ENCODE assay signal across 23 mouse cellular contexts in genomic region chr7:100534216-100534615, GRCm38 (mm10). TPM values are rescaled to one million over a fixed set of nuclear protein-coding genes. Genes with fewer than 3 reads are reported as not detected.
DNase-seq lines count a peak whose midpoint lies in the region.
"Had no signal": no experiment of that assay in that cellular context is flagged by ENCODE, and none has a peak within 500 bp of the region (broad histone marks: within the 10 kb centered on the region; RNA-seq: fewer than 3 reads in every experiment).

No protein-coding gene starts in this region.

- no peak overlapping the region for H3K4me3 ChIP-seq in macrophage (ENCODE audit: inconsistent target)
- H3K4me3 ChIP-seq: embryonic facial prominence, embryonic 12.5 days; embryonic facial prominence, embryonic 15.5 days; gastrocnemius, adult 2 months; hindbrain, embryonic 10.5 days; hindbrain, embryonic 13.5 days; intestine, embryonic 15.5 days had no signal

- H3K36me3 ChIP-seq in macrophage (ENCODE audit: inconsistent target), result peaks cover 6% of the 10 kb centered on the region

- H3K79me2 ChIP-seq in macrophage (ENCODE audit: inconsistent target), result peaks cover 31% of the 10 kb centered on the region

- intact Hi-C loops in heart, postnatal 14 days (cut with DNase I), result no loop called here

- DNase-seq in heart, adult 11 months, result peak; percentile 86
- no peak for DNase-seq in heart, postnatal 14 days
- peak; percentile 25 for DNase-seq in 416B (ENCODE audit: low read depth)
- peak; percentile 80 for DNase-seq in MEL-GATA-1-ER (ENCODE audit: extremely low read depth, low read depth)
- no peak for DNase-seq in gastrocnemius, postnatal 10 days
- DNase-seq in layer of hippocampus, postnatal 25 days (ENCODE audit: extremely low spot score in 1 of 2, low spot score in 1 of 2), result no peak
- DNase-seq: adrenal gland, postnatal 10 days; adrenal gland, postnatal 36 days; B cell, adult 2 months; cerebellum, adult 18-20 months; cerebellum, adult 9-10 months; cerebellum, postnatal 25 days; forebrain, postnatal 0 days; gastrocnemius, adult 2 months; gastrocnemius, postnatal 25 days; heart, postnatal 36 days had no signal

- 0% methylated on average over 1 of the region's 3 CpGs for WGBS in macrophage (ENCODE audit: missing documents)

- H3K27ac ChIP-seq in macrophage, result peak overlapping the region; percentile 71
- H3K27ac ChIP-seq: embryonic facial prominence, embryonic 12.5 days; embryonic facial prominence, embryonic 15.5 days; gastrocnemius, adult 2 months; hindbrain, embryonic 10.5 days; hindbrain, embryonic 13.5 days; intestine, embryonic 15.5 days had no signal

RNA-seq across cellular contexts. Expression of gene Coa4, which starts 2.7 kb away (rescaled TPM):
- 10 to 100 TPM; 13.0 to 13.3 TPM for total RNA-seq in heart, postnatal 14 days (2021)
- 10 to 100 TPM in 9 of 26 experiments, 1 to 10 TPM in 17; 1.2 to 24.0 (median 5.3) TPM for total RNA-seq in macrophage (2018; cell fraction: chromatin; rRNA removed)
- 10 to 100 TPM; 13.0 to 43.0 (median 34.9) TPM for total RNA-seq in macrophage (2018; cell fraction: cytosol; rRNA removed)
- 10 to 100 TPM in 7 of 26 experiments, 1 to 10 TPM in 19; 1.4 to 23.3 (median 6.9) TPM for total RNA-seq in macrophage (2018; cell fraction: nucleus; rRNA removed)
- 33.7 to 48.0 TPM (median 34.1 TPM) in 3 replicates for polyA plus RNA-seq in macrophage (2018)
- 1 to 10 TPM; 8.2 to 8.9 TPM for total RNA-seq in gastrocnemius, postnatal 10 days (2021)
- total RNA-seq in layer of hippocampus, postnatal 25 days (2021), result 10 to 100 TPM in 1 of 2 experiments, 1 to 10 TPM in 1; 9.2 to 10.0 TPM

RNA-seq across cellular contexts. Expression of gene Dnajb13, which starts 19.5 kb away (rescaled TPM):
- total RNA-seq in heart, postnatal 14 days (2021), result not detected
- 1 to 10 TPM in 12 of 26 experiments, under 1 TPM in 11, not detected in 3; 0.33 to 2.9 (median 1.1) TPM for total RNA-seq in macrophage (2018; cell fraction: chromatin; rRNA removed)
- total RNA-seq in macrophage (2018; cell fraction: cytosol; rRNA removed), result 1 to 10 TPM in 21 of 26 experiments, under 1 TPM in 5; 0.59 to 2.8 (median 1.4) TPM
- 1 to 10 TPM in 11 of 26 experiments, under 1 TPM in 13, not detected in 2; 0.24 to 4.2 (median 0.93) TPM for total RNA-seq in macrophage (2018; cell fraction: nucleus; rRNA removed)
- polyA plus RNA-seq in macrophage (2018), result 0.88 to 2.8 TPM (median 2.0 TPM) in 3 replicates
- total RNA-seq in gastrocnemius, postnatal 10 days (2021), result not detected
- under 1 TPM; 0.35 to 0.81 TPM for total RNA-seq in layer of hippocampus, postnatal 25 days (2021)
- total RNA-seq: gastrocnemius, adult 2 months; gastrocnemius, postnatal 25 days; heart, postnatal 36 days had no signal
- polyA plus RNA-seq: heart, embryonic 14.5 days had no signal

RNA-seq across cellular contexts. Expression of gene Ucp2, which starts 41.1 kb away (rescaled TPM):
- total RNA-seq in heart, postnatal 14 days (2021), result 100 to 1,000 TPM; 781 to 850 TPM
- 100 to 1,000 TPM in 12 of 26 experiments, 10 to 100 TPM in 14; 11.5 to 444 (median 80.1) TPM for total RNA-seq in macrophage (2018; cell fraction: chromatin; rRNA removed)
- 1,000 to 10,000 TPM in 4 of 26 experiments, 100 to 1,000 TPM in 22; 386 to 1,183 (median 657) TPM for total RNA-seq in macrophage (2018; cell fraction: cytosol; rRNA removed)
- 100 to 1,000 TPM in 24 of 26 experiments, 10 to 100 TPM in 2; 72.3 to 437 (median 188) TPM for total RNA-seq in macrophage (2018; cell fraction: nucleus; rRNA removed)
- polyA plus RNA-seq in macrophage (2018), result 934 to 1,261 TPM (median 1,117 TPM) in 3 replicates
- total RNA-seq in gastrocnemius, postnatal 10 days (2021), result 100 to 1,000 TPM; 133 to 155 TPM
- 10 to 100 TPM; 67.2 to 72.0 TPM for total RNA-seq in layer of hippocampus, postnatal 25 days (2021)

Comparison
In these comparisons a context has a peak if more than half of its experiments do, and no peak if none do; other contexts are left out.
1. DNase-seq: peak in heart, adult 11 months (single experiment), 416B (single experiment) and MEL-GATA-1-ER (single experiment); none in heart, postnatal 14 days (0 of 2), gastrocnemius, postnatal 10 days (single experiment) and layer of hippocampus, postnatal 25 days (0 of 2).
2. RNA of gene Ucp2, which starts 41.1 kb away (total RNA-seq): 781 to 850 TPM in heart, postnatal 14 days; 133 to 155 TPM in gastrocnemius, postnatal 10 days and 67.2 to 72.0 TPM in layer of hippocampus, postnatal 25 days; every median in the first group is over 4 times any median in the second.